ENCODE assay signal across 8 mouse cellular contexts in genomic region chr14:46390249-46390775, GRCm38 (mm10). TPM values are rescaled to one million over a fixed set of nuclear protein-coding genes. Genes with fewer than 3 reads are reported as not detected.
DNase-seq lines count a peak whose midpoint lies in the region; ATAC-seq and TF ChIP-seq lines count a peak whose summit lies in the region.

Gene Bmp4 (minus strand): TSS chr14:46390669.

- H3K27ac ChIP-seq in forebrain, postnatal 0 days (ENCODE audit: low read depth, low read length), result no peak within 1 kb of the TSS
- 0 out of 2 replicates have a peak within 1 kb of the TSS, but pooled peaks have one; percentile 3 for H3K27ac ChIP-seq in hindbrain, embryonic 10.5 days
- H3K27ac ChIP-seq in limb, embryonic 14.5 days (replicated peaks; ENCODE audit: low read depth, low read length), result peak within 1 kb of the TSS; percentile 10; the same call in 1 of the 2 replicates
- H3K27ac ChIP-seq in midbrain, embryonic 16.5 days (ENCODE audit: low read length), result no peak within 1 kb of the TSS

- no peak for TF ChIP-seq CTCF in forebrain, postnatal 0 days (IDR thresholded peaks at IDR 0.05; ENCODE audit: low read depth)

- H3K9me3 ChIP-seq in forebrain, postnatal 0 days (ENCODE audit: low read length), result no peaks in the 10 kb centered on the region
- H3K9me3 ChIP-seq in hindbrain, embryonic 10.5 days, result no peaks in the 10 kb centered on the region
- no peaks in the 10 kb centered on the region for H3K9me3 ChIP-seq in limb, embryonic 14.5 days (ENCODE audit: control insufficient read depth, low read length)
- no peaks in the 10 kb centered on the region for H3K9me3 ChIP-seq in midbrain, embryonic 16.5 days (replicated peaks; ENCODE audit: control insufficient read depth, low read length, poor library complexity, severe bottlenecking)

- ATAC-seq in forebrain, postnatal 0 days, result no peak
- peak; percentile 31; the same call in 1 of the 2 replicates for ATAC-seq in limb, embryonic 14.5 days (ENCODE audit: low FRiP score, low read depth)
- ATAC-seq in midbrain, embryonic 16.5 days, result no peak
- no peak for ATAC-seq in inflammation-experienced regulatory T-cells, adult 6 months

- DNase-seq in embryo, embryonic 10.5 days (ENCODE audit: low spot score), result peak; percentile 77
- DNase-seq in forebrain, postnatal 0 days, result no peak
- DNase-seq in hindbrain, embryonic 10.5 days (ENCODE audit: low spot score), result peak; percentile 56
- peak; percentile 50 for DNase-seq in limb, embryonic 14.5 days (ENCODE audit: low spot score)
- DNase-seq in layer of hippocampus, adult 8-10 months (ENCODE audit: low spot score in 2 of 2), result no peak
- DNase-seq in natural killer cell, adult 2 months (ENCODE audit: low spot score in 2 of 2), result no peak

- WGBS in forebrain, postnatal 0 days, result 4% methylated on average over 25 of the region's 26 CpGs
- 2% methylated on average over 26 of the region's 26 CpGs for WGBS in hindbrain, embryonic 10.5 days
- under 1% methylated on average over 26 of the region's 26 CpGs for WGBS in limb, embryonic 14.5 days
- 2% methylated on average over 26 of the region's 26 CpGs for WGBS in midbrain, embryonic 16.5 days

- H3K4me3 ChIP-seq in forebrain, postnatal 0 days (ENCODE audit: low read depth, low read length), result 0 out of 2 replicates have a peak within 1 kb of the TSS, but pooled peaks have one; percentile 3
- peak within 1 kb of the TSS; percentile 63 for H3K4me3 ChIP-seq in hindbrain, embryonic 10.5 days
- H3K4me3 ChIP-seq in limb, embryonic 14.5 days (replicated peaks; ENCODE audit: low read length), result peak within 1 kb of the TSS; percentile 60
- H3K4me3 ChIP-seq in midbrain, embryonic 16.5 days (ENCODE audit: low read depth, low read length), result peak within 1 kb of the TSS; percentile 16

- peaks cover 78% of the 10 kb centered on the region for H3K27me3 ChIP-seq in forebrain, postnatal 0 days (ENCODE audit: insufficient read depth, low read length)
- peaks cover 94% of the 10 kb centered on the region for H3K27me3 ChIP-seq in hindbrain, embryonic 10.5 days (ENCODE audit: insufficient read depth, poor library complexity, severe bottlenecking)
- peaks cover 14% of the 10 kb centered on the region; the same call in 1 of the 2 replicates for H3K27me3 ChIP-seq in limb, embryonic 14.5 days (ENCODE audit: control insufficient read depth, insufficient read depth, low read length)
- H3K27me3 ChIP-seq in midbrain, embryonic 16.5 days (ENCODE audit: control insufficient read depth, insufficient read depth, low read depth, low read length), result peaks cover 25% of the 10 kb centered on the region

- TF ChIP-seq POLR2A in limb, embryonic 14.5 days (IDR thresholded peaks at IDR 0.05; ENCODE audit: borderline replicate concordance, extremely low read depth, insufficient read depth, insufficient read length), result 0 out of 2 replicates have a peak, but pooled peaks have one; percentile 17

- H3K4me1 ChIP-seq in forebrain, postnatal 0 days (ENCODE audit: insufficient read depth), result peaks cover 4% of the 10 kb centered on the region; the same call in 1 of the 2 replicates
- peaks cover 45% of the 10 kb centered on the region for H3K4me1 ChIP-seq in hindbrain, embryonic 10.5 days (replicated peaks)
- H3K4me1 ChIP-seq in limb, embryonic 14.5 days (ENCODE audit: control insufficient read depth, insufficient read depth, low read length), result peaks cover 9% of the 10 kb centered on the region; the same call in 1 of the 2 replicates
- H3K4me1 ChIP-seq in midbrain, embryonic 16.5 days (ENCODE audit: control insufficient read depth, insufficient read depth, low read length), result peaks cover 36% of the 10 kb centered on the region

- no peak within 1 kb of the TSS for H3K9ac ChIP-seq in forebrain, postnatal 0 days
- H3K9ac ChIP-seq in limb, embryonic 14.5 days (ENCODE audit: low read depth, low read length, severe bottlenecking), result peak within 1 kb of the TSS; percentile 48
- H3K9ac ChIP-seq in midbrain, embryonic 16.5 days (ENCODE audit: low read depth, low read length), result peak within 1 kb of the TSS; percentile 40; the same call in 1 of the 2 replicates

- H3K4me2 ChIP-seq in forebrain, postnatal 0 days (ENCODE audit: low read depth), result peak within 1 kb of the TSS; percentile 2; the same call in 1 of the 2 replicates
- peak within 1 kb of the TSS; percentile 75 for H3K4me2 ChIP-seq in limb, embryonic 14.5 days (replicated peaks; ENCODE audit: low read depth, low read length, severe bottlenecking)
- H3K4me2 ChIP-seq in midbrain, embryonic 16.5 days (ENCODE audit: low read length), result peak within 1 kb of the TSS; percentile 44

- no peaks in the 10 kb centered on the region for H3K36me3 ChIP-seq in forebrain, postnatal 0 days (ENCODE audit: insufficient read depth)
- no peaks in the 10 kb centered on the region for H3K36me3 ChIP-seq in hindbrain, embryonic 10.5 days
- H3K36me3 ChIP-seq in limb, embryonic 14.5 days (ENCODE audit: control insufficient read depth, insufficient read depth, low read length), result no peaks in the 10 kb centered on the region
- no peaks in the 10 kb centered on the region for H3K36me3 ChIP-seq in midbrain, embryonic 16.5 days (ENCODE audit: control insufficient read depth, insufficient read depth, low read length)

RNA-seq across cellular contexts. Expression of gene Bmp4, which starts in this region (rescaled TPM):
- total RNA-seq in forebrain, postnatal 0 days (2014; rRNA removed), result 4.8 and 5.5 TPM in 2 replicates
- polyA plus RNA-seq in forebrain, postnatal 0 days (2015; fragmentation: Nextera tagmentation; extraction: Ambion mirVana), result 1.9 and 4.2 TPM in 2 replicates
- polyA plus RNA-seq in hindbrain, embryonic 10.5 days (2016; fragmentation: Nextera tagmentation; extraction: Ambion mirVana), result 15.4 and 20.9 TPM in 2 replicates
- 53.4 and 70.0 TPM in 2 replicates for polyA plus RNA-seq in limb, embryonic 14.5 days (2012; rRNA removed)
- 20.3 and 23.3 TPM in 2 replicates for polyA plus RNA-seq in limb, embryonic 14.5 days (2014; fragmentation: Nextera tagmentation; extraction: Ambion mirVana)
- polyA plus RNA-seq in midbrain, embryonic 16.5 days (2015; fragmentation: Nextera tagmentation; extraction: Ambion mirVana), result 5.5 and 6.5 TPM in 2 replicates
- total RNA-seq in layer of hippocampus, adult 8-10 months (2022), result 1 to 10 TPM; 2.9 to 4.2 (median 3.6) TPM
- polyA plus RNA-seq in inflammation-experienced regulatory T-cells, adult 6 months (2017; shearing (Covaris generic)), result not detected

Comparison
In these comparisons a context has a peak if more than half of its experiments do, and no peak if none do; other contexts are left out.
1. DNase-seq: peak in embryo, embryonic 10.5 days (single experiment), hindbrain, embryonic 10.5 days (single experiment) and limb, embryonic 14.5 days (single experiment); none in forebrain, postnatal 0 days (single experiment), layer of hippocampus, adult 8-10 months (0 of 2) and natural killer cell, adult 2 months (0 of 2).
2. H3K27ac ChIP-seq: peak in hindbrain, embryonic 10.5 days (single experiment) and limb, embryonic 14.5 days (single experiment); none in forebrain, postnatal 0 days (single experiment) and midbrain, embryonic 16.5 days (single experiment).
3. H3K4me2 ChIP-seq: peak in every context shown above with its lines; median percentile 75 in limb, embryonic 14.5 days; 44 in midbrain, embryonic 16.5 days; 2 in forebrain, postnatal 0 days.
4. H3K4me3 ChIP-seq: peak in every context shown above with its lines; median percentile 63 in hindbrain, embryonic 10.5 days; 60 in limb, embryonic 14.5 days; 16 in midbrain, embryonic 16.5 days; 3 in forebrain, postnatal 0 days.